Mouse (Mus musculus): ENCODE data around the gene Fxyd7.

Fxyd7 gene

GRCm38 (mm10) chr7:31076492-31076891 lies 25.2 kb upstream of the Fxyd7 start, which contains the start of gene Fxyd3:
Gene Fxyd3, minus strand, starts transcription at chr7:31076704.
- peak; percentile 70 to 76 for DNase-seq (ENCODE audit: low spot score in 2 of 2)

- no peak for DNase-seq (ENCODE audit: low spot score in 2 of 2)
Observed at GRCm38 (mm10) chr7:31074713-31075069, 23.4 kb upstream of the Fxyd7 start.

GRCm38 (mm10) chr7:31074061-31074712 lies 22.9 kb upstream of the Fxyd7 start:
- no peak for DNase-seq (ENCODE audit: low spot score in 2 of 2)

- DNase-seq (ENCODE audit: low spot score in 2 of 2), result no peak
Observed at GRCm38 (mm10) chr7:31073546-31073945, 22.3 kb upstream of the Fxyd7 start.

GRCm38 (mm10) chr7:31072326-31072725 lies 21.1 kb upstream of the Fxyd7 start:
- no peak for DNase-seq (ENCODE audit: low spot score in 2 of 2)

- DNase-seq (ENCODE audit: low spot score in 2 of 2), result no peak
Observed at GRCm38 (mm10) chr7:31070324-31070723, 19.1 kb upstream of the Fxyd7 start.

- no peak for DNase-seq (ENCODE audit: low spot score in 2 of 2)
Observed at GRCm38 (mm10) chr7:31069491-31069890, 18.2 kb upstream of the Fxyd7 start.

- DNase-seq (ENCODE audit: low spot score in 2 of 2), result no peak
Observed at GRCm38 (mm10) chr7:31067836-31068235, 16.6 kb upstream of the Fxyd7 start.

GRCm38 (mm10) chr7:31063074-31063560 lies 11.8 kb upstream of the Fxyd7 start:
- no peak for DNase-seq (ENCODE audit: low spot score in 2 of 2)

- no peak for DNase-seq (ENCODE audit: low spot score in 2 of 2)
Observed at GRCm38 (mm10) chr7:31060621-31061010, 9.3 kb upstream of the Fxyd7 start.

- no peak for DNase-seq (ENCODE audit: low spot score in 2 of 2)
Observed at GRCm38 (mm10) chr7:31059919-31060620, 8.8 kb upstream of the Fxyd7 start.

- DNase-seq (ENCODE audit: low spot score in 2 of 2), result peak; percentile 83 to 85
Observed at GRCm38 (mm10) chr7:31059108-31059507, 7.8 kb upstream of the Fxyd7 start, which contains the start of gene Lgi4. Gene Lgi4, plus strand, starts transcription at chr7:31059342.

- DNase-seq (ENCODE audit: low spot score in 2 of 2), result no peak
Observed at GRCm38 (mm10) chr7:31058211-31058610, 6.9 kb upstream of the Fxyd7 start.

GRCm38 (mm10) chr7:31057730-31058129 lies 6.5 kb upstream of the Fxyd7 start:
- DNase-seq (ENCODE audit: low spot score in 2 of 2), result no peak

GRCm38 (mm10) chr7:31057071-31057470 lies 5.8 kb upstream of the Fxyd7 start, which contains the start of gene Fxyd1:
Gene Fxyd1, minus strand, starts transcription at chr7:31057199.
- DNase-seq (ENCODE audit: low spot score in 2 of 2), result no peak

GRCm38 (mm10) chr7:31056448-31056847 lies 5.2 kb upstream of the Fxyd7 start:
- DNase-seq (ENCODE audit: low spot score in 2 of 2), result no peak

GRCm38 (mm10) chr7:31055883-31056282 lies 4.6 kb upstream of the Fxyd7 start:
- no peak for DNase-seq (ENCODE audit: low spot score in 2 of 2)

GRCm38 (mm10) chr7:31055354-31055824 lies 4.1 kb upstream of the Fxyd7 start:
- peak in 1 of 2 experiments; percentile 78 for DNase-seq (ENCODE audit: low spot score in 2 of 2)

- DNase-seq (ENCODE audit: low spot score in 2 of 2), result no peak
Observed at GRCm38 (mm10) chr7:31054661-31055320, 3.5 kb upstream of the Fxyd7 start.

- DNase-seq (ENCODE audit: low spot score in 2 of 2), result no peak
Observed at GRCm38 (mm10) chr7:31053882-31054447, 2.7 kb upstream of the Fxyd7 start.

GRCm38 (mm10) chr7:31052636-31053434 lies 1.6 kb upstream of the Fxyd7 start:
- DNase-seq (ENCODE audit: low spot score in 2 of 2), result no peak

All from urinary bladder, adult 18-20 months (tissue).